Mouse (Mus musculus): ENCODE measurements around the gene Auts2. TPM values are rescaled to one million over a fixed set of nuclear protein-coding genes. Genes with fewer than 3 reads are reported as not detected.
A peak's percentile ranks its signal among the peaks of the same experiment; 100 is the strongest.

Auts2 gene
- polyA plus RNA-seq, 1 experiment from 2014 or later, result 42.4 TPM

- H3K9me3 ChIP-seq, result peaks cover 3% of the 10 kb centered on the region; the same call in 1 of the 2 replicates
- 79% methylated on average over 2 of the region's 2 CpGs for WGBS
- peaks cover 6% of the 10 kb centered on the region; the same call in 1 of the 2 replicates for H3K4me1 ChIP-seq
- H3K27ac ChIP-seq, result no peak overlapping the region
- no peaks in the 10 kb centered on the region for H3K27me3 ChIP-seq (ENCODE audit: poor library complexity, severe bottlenecking)
- H3K36me3 ChIP-seq (replicated peaks), result peaks cover 98% of the 10 kb centered on the region
- no peak overlapping the region for H3K4me3 ChIP-seq
- no peak for DNase-seq (ENCODE audit: extremely low spot score, low spot score)
These were observed 1083.6 kb downstream of the Auts2 start for GRCm38 (mm10) chr5:131459549-131459948.

GRCm38 (mm10) chr5:131458700-131459099 lies 1084.4 kb downstream of the Auts2 start:
- H3K27ac ChIP-seq, result no peak overlapping the region
- no peaks in the 10 kb centered on the region for H3K27me3 ChIP-seq (ENCODE audit: poor library complexity, severe bottlenecking)
- H3K4me3 ChIP-seq, result no peak overlapping the region
- H3K9me3 ChIP-seq, result peaks cover 3% of the 10 kb centered on the region; the same call in 1 of the 2 replicates
- WGBS, result 68% methylated on average over 6 of the region's 6 CpGs
- peaks cover 5% of the 10 kb centered on the region; the same call in 1 of the 2 replicates for H3K4me1 ChIP-seq
- DNase-seq (ENCODE audit: extremely low spot score, low spot score), result no peak
- H3K36me3 ChIP-seq (replicated peaks), result peaks cover 98% of the 10 kb centered on the region

GRCm38 (mm10) chr5:131457999-131458398 lies 1085.1 kb downstream of the Auts2 start:
- H3K36me3 ChIP-seq (replicated peaks), result peaks cover 98% of the 10 kb centered on the region
- peaks cover 2% of the 10 kb centered on the region; the same call in 1 of the 2 replicates for H3K4me1 ChIP-seq
- H3K9me3 ChIP-seq, result peaks cover 3% of the 10 kb centered on the region; the same call in 1 of the 2 replicates
- H3K4me3 ChIP-seq, result no peak overlapping the region
- no peaks in the 10 kb centered on the region for H3K27me3 ChIP-seq (ENCODE audit: poor library complexity, severe bottlenecking)
- H3K27ac ChIP-seq, result no peak overlapping the region
- 88% methylated on average over 7 of the region's 7 CpGs for WGBS
- DNase-seq (ENCODE audit: extremely low spot score, low spot score), result no peak

GRCm38 (mm10) chr5:131449181-131449868 lies 1093.8 kb downstream of the Auts2 start:
- H3K27me3 ChIP-seq (ENCODE audit: poor library complexity, severe bottlenecking), result no peaks in the 10 kb centered on the region
- no peak for DNase-seq (ENCODE audit: extremely low spot score, low spot score)
- H3K36me3 ChIP-seq (replicated peaks), result peaks cover 99% of the 10 kb centered on the region
- H3K4me3 ChIP-seq, result no peak overlapping the region
- 95% methylated on average over 7 of the region's 7 CpGs for WGBS
- no peaks in the 10 kb centered on the region for H3K4me1 ChIP-seq
- H3K9me3 ChIP-seq, result no peaks in the 10 kb centered on the region
- H3K27ac ChIP-seq, result no peak overlapping the region

GRCm38 (mm10) chr5:131435239-131435876 lies 1107.8 kb downstream of the Auts2 start:
- 88% methylated on average over 10 of the region's 10 CpGs for WGBS
- no peak overlapping the region for H3K27ac ChIP-seq

GRCm38 (mm10) chr5:131433291-131433690 lies 1109.9 kb downstream of the Auts2 start:
- H3K9me3 ChIP-seq, result no peaks in the 10 kb centered on the region
- no peak overlapping the region for H3K4me3 ChIP-seq
- peaks cover 19% of the 10 kb centered on the region for H3K36me3 ChIP-seq (replicated peaks)
- H3K27me3 ChIP-seq (ENCODE audit: poor library complexity, severe bottlenecking), result peaks cover 16% of the 10 kb centered on the region
- H3K4me1 ChIP-seq, result peaks cover 3% of the 10 kb centered on the region; the same call in 1 of the 2 replicates
- WGBS, result 88% methylated on average over 4 of the region's 4 CpGs
- DNase-seq (ENCODE audit: extremely low spot score, low spot score), result no peak
- no peak overlapping the region for H3K27ac ChIP-seq

More at GRCm38 (mm10) chr5:131435239-131435876, 1107.8 kb downstream of the Auts2 start:
- DNase-seq (ENCODE audit: extremely low spot score, low spot score), result no peak
- Histone ChIP-seq H3K4me3 (no peak overlapping the region), H3K9me3 (peaks cover 4% of the 10 kb centered on the region; the same call in 1 of the 2 replicates), H3K36me3 (replicated peaks) (peaks cover 40% of the 10 kb centered on the region), H3K4me1 (no peaks in the 10 kb centered on the region), H3K27me3 (ENCODE audit: poor library complexity, severe bottlenecking) (no peaks in the 10 kb centered on the region)

GRCm38 (mm10) chr5:131431896-131432295 lies 1111.2 kb downstream of the Auts2 start:
- peaks cover 26% of the 10 kb centered on the region for H3K27me3 ChIP-seq (ENCODE audit: poor library complexity, severe bottlenecking)
- H3K9me3 ChIP-seq, result no peaks in the 10 kb centered on the region
- H3K36me3 ChIP-seq (replicated peaks), result peaks cover 9% of the 10 kb centered on the region
- peaks cover 14% of the 10 kb centered on the region for H3K4me1 ChIP-seq
- no peak overlapping the region for H3K27ac ChIP-seq
- no peak for DNase-seq (ENCODE audit: extremely low spot score, low spot score)
- WGBS, result 86% methylated on average over 7 of the region's 7 CpGs
- no peak overlapping the region for H3K4me3 ChIP-seq

- DNase-seq (ENCODE audit: extremely low spot score, low spot score), result peak; percentile 54
- H3K4me1 ChIP-seq, result peaks cover 20% of the 10 kb centered on the region
- no peak overlapping the region for H3K27ac ChIP-seq
- peaks cover 36% of the 10 kb centered on the region for H3K27me3 ChIP-seq (ENCODE audit: poor library complexity, severe bottlenecking)
- H3K9me3 ChIP-seq, result no peaks in the 10 kb centered on the region
- no peaks in the 10 kb centered on the region for H3K36me3 ChIP-seq (replicated peaks)
- 29% methylated on average over 8 of the region's 8 CpGs for WGBS
- H3K4me3 ChIP-seq, result no peak overlapping the region
These were observed 1113.0 kb downstream of the Auts2 start for GRCm38 (mm10) chr5:131430109-131430508.

- no peak for DNase-seq (ENCODE audit: extremely low spot score, low spot score)
- Histone ChIP-seq H3K27me3 (ENCODE audit: poor library complexity, severe bottlenecking) (peaks cover 36% of the 10 kb centered on the region), H3K4me3 (no peak overlapping the region), H3K36me3 (replicated peaks) (no peaks in the 10 kb centered on the region), H3K9me3 (no peaks in the 10 kb centered on the region), H3K4me1 (peaks cover 20% of the 10 kb centered on the region), H3K27ac (no peak overlapping the region)
- WGBS, result 58% methylated on average over 6 of the region's 6 CpGs
These were observed 1113.6 kb downstream of the Auts2 start for GRCm38 (mm10) chr5:131429563-131429962.

GRCm38 (mm10) chr5:131427734-131428413 lies 1115.3 kb downstream of the Auts2 start:
- 33% methylated on average over 11 of the region's 11 CpGs for WGBS
- peak; percentile 74 for DNase-seq (ENCODE audit: extremely low spot score, low spot score)
- no peaks in the 10 kb centered on the region for H3K36me3 ChIP-seq (replicated peaks)
- peaks cover 36% of the 10 kb centered on the region for H3K27me3 ChIP-seq (ENCODE audit: poor library complexity, severe bottlenecking)
- peaks cover 20% of the 10 kb centered on the region for H3K4me1 ChIP-seq
- no peak overlapping the region for H3K27ac ChIP-seq
- no peak overlapping the region for H3K4me3 ChIP-seq
- no peaks in the 10 kb centered on the region for H3K9me3 ChIP-seq

GRCm38 (mm10) chr5:131422737-131423136 lies 1120.4 kb downstream of the Auts2 start:
- no peaks in the 10 kb centered on the region for H3K9me3 ChIP-seq
- 82% methylated on average over 3 of the region's 3 CpGs for WGBS

GRCm38 (mm10) chr5:131420406-131420805 lies 1122.7 kb downstream of the Auts2 start:
- Histone ChIP-seq H3K27me3 (ENCODE audit: poor library complexity, severe bottlenecking) (no peaks in the 10 kb centered on the region), H3K27ac (no peak overlapping the region), H3K36me3 (replicated peaks) (no peaks in the 10 kb centered on the region), H3K4me1 (peaks cover 10% of the 10 kb centered on the region), H3K9me3 (no peaks in the 10 kb centered on the region), H3K4me3 (no peak overlapping the region)
- 80% methylated on average over 2 of the region's 2 CpGs for WGBS
- DNase-seq (ENCODE audit: extremely low spot score, low spot score), result no peak

More at GRCm38 (mm10) chr5:131422737-131423136, 1120.4 kb downstream of the Auts2 start:
- Histone ChIP-seq H3K27ac (no peak overlapping the region), H3K4me3 (no peak overlapping the region), H3K27me3 (ENCODE audit: poor library complexity, severe bottlenecking) (0 out of 2 replicates have a peak, but pooled peaks cover 18% of the 10 kb centered on the region), H3K36me3 (replicated peaks) (no peaks in the 10 kb centered on the region), H3K4me1 (peaks cover 18% of the 10 kb centered on the region)
- DNase-seq (ENCODE audit: extremely low spot score, low spot score), result no peak

Measured in forebrain, embryonic 10.5 days (tissue).